22 mouse cellular contexts compared by ENCODE assay signal in the genomic region with DNA sequence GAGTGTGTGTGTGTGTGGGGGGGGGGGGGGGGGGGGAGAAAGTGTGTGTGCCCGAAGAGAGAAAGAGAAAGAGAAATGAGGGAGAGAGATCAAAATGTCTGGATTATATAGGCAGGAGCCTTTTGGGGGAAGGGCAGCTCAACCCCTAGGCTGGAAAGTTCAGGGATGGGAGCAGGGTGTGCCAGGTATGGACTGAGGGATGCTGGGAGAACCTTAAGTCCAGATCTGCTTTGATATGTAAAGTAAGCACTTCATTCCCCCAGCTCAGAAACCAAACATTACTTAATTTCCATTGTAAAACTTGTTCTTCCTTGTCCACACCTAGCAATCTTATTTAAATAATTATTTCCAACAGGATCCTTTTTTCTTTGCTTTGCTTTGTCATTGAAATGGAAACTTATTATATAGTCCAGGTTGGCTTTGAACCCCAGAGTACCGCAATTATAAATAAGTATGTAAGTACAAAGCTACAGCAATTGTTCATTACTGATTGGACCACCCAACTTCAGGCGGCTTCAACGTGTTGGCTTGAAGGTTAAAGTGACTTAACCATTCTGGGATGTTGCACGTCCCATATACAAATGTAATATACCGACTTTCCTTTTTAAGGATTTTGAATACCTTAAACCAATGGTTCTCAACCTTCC.
DNase-seq lines count a peak whose midpoint lies in the region; ATAC-seq and TF ChIP-seq lines count a peak whose summit lies in the region.
"Had no signal": no experiment of that assay in that cellular context is flagged by ENCODE, and none has a peak within 500 bp of the region (broad histone marks: within the 10 kb centered on the region; RNA-seq: fewer than 3 reads in every experiment).

No protein-coding gene starts in this region.

- peak; percentile 94 for DNase-seq in ES-CJ7 (ENCODE audit: low read depth, low spot score)
- peak; percentile 70 for DNase-seq in R1 (ENCODE audit: low read depth, low spot score)
- no peak for DNase-seq in heart, adult 2 months
- DNase-seq in midbrain, embryonic 14.5 days = no peak
- DNase-seq: adrenal gland, adult 8-10 months; adrenal gland, postnatal 14 days; adrenal gland, postnatal 36 days; cerebellum, adult 11-12 months; cerebellum, adult 2 months; cerebellum, adult 9-10 months; cerebellum, postnatal 10 days; cerebellum, postnatal 25 days; forebrain, postnatal 0 days had no signal

- intact Hi-C loops in heart, adult 2 months (cut with DNase I) = loop anchor here (10.0 kb wide), 2 partner anchors 116 to 124 kb away; no protein-coding TSS in a partner anchor

- TF ChIP-seq CTCF in ES-Bruce4 (IDR thresholded peaks at IDR 0.05; ENCODE audit: low read depth, low read length) = no peak
- TF ChIP-seq CTCF in heart, adult 2 months (IDR thresholded peaks at IDR 0.05) = no peak

- H3K27me3 ChIP-seq in ES-Bruce4 (ENCODE audit: control insufficient read depth, insufficient read depth, low read length, poor library complexity, severe bottlenecking) = no peaks in the 10 kb centered on the region
- no peaks in the 10 kb centered on the region for H3K27me3 ChIP-seq in heart, adult 2 months (ENCODE audit: control insufficient read depth, insufficient read depth, low read length)
- H3K27me3 ChIP-seq in midbrain, embryonic 14.5 days (ENCODE audit: control insufficient read depth, insufficient read depth, low read length) = no peaks in the 10 kb centered on the region
- H3K27me3 ChIP-seq in kidney, embryonic 16.5 days (ENCODE audit: insufficient read depth, low read length) = no peaks in the 10 kb centered on the region
- H3K27me3 ChIP-seq: forebrain, embryonic 13.5 days; forebrain, embryonic 15.5 days; Patski had no signal

- no peak for TF ChIP-seq POLR2A in ES-Bruce4 (IDR thresholded peaks at IDR 0.05; ENCODE audit: insufficient read depth, low read length)
- TF ChIP-seq POLR2A in heart, adult 2 months (IDR thresholded peaks at IDR 0.05; ENCODE audit: insufficient read depth, low read depth, low read length) = no peak

- H3K36me3 ChIP-seq in ES-Bruce4 (ENCODE audit: control insufficient read depth, insufficient read depth, low read length, poor library complexity, severe bottlenecking) = no peaks in the 10 kb centered on the region
- H3K36me3 ChIP-seq in heart, adult 2 months (ENCODE audit: control insufficient read depth, insufficient read depth, low read length) = no peaks in the 10 kb centered on the region
- H3K36me3 ChIP-seq in midbrain, embryonic 14.5 days (ENCODE audit: control insufficient read depth, insufficient read depth, low read length) = no peaks in the 10 kb centered on the region
- no peaks in the 10 kb centered on the region for H3K36me3 ChIP-seq in kidney, embryonic 16.5 days (ENCODE audit: insufficient read depth, low read length)
- H3K36me3 ChIP-seq: embryonic facial prominence, embryonic 10.5 days; embryonic facial prominence, embryonic 12.5 days; forebrain, embryonic 15.5 days had no signal

- ATAC-seq in midbrain, embryonic 14.5 days (ENCODE audit: low FRiP score, low TSS enrichment) = no peak
- no peak for ATAC-seq in kidney, embryonic 16.5 days (ENCODE audit: low FRiP score, low TSS enrichment)
- ATAC-seq: activated CD4-positive, CD25-positive, alpha-beta regulatory T cell, adult 4 months; forebrain, embryonic 13.5 days; forebrain, embryonic 15.5 days; forebrain, postnatal 0 days; Patski had no signal

- no peaks in the 10 kb centered on the region for H3K9me3 ChIP-seq in ES-Bruce4 (replicated peaks; ENCODE audit: control insufficient read depth, insufficient read depth, low read length, poor library complexity, severe bottlenecking)
- H3K9me3 ChIP-seq in midbrain, embryonic 14.5 days (ENCODE audit: control insufficient read depth, low read length) = no peaks in the 10 kb centered on the region
- no peaks in the 10 kb centered on the region for H3K9me3 ChIP-seq in kidney, embryonic 16.5 days (ENCODE audit: low read length)
- H3K9me3 ChIP-seq: embryonic facial prominence, embryonic 10.5 days; embryonic facial prominence, embryonic 12.5 days; forebrain, embryonic 13.5 days; forebrain, embryonic 15.5 days; G1E had no signal

- no peak overlapping the region for H3K9ac ChIP-seq in ES-Bruce4 (ENCODE audit: low read depth, poor library complexity, severe bottlenecking)
- H3K9ac ChIP-seq in heart, adult 2 months (ENCODE audit: low read depth, low read length) = no peak overlapping the region
- H3K9ac ChIP-seq in midbrain, embryonic 14.5 days (replicated peaks; ENCODE audit: low read length) = no peak overlapping the region
- no peak overlapping the region for H3K9ac ChIP-seq in kidney, embryonic 16.5 days (replicated peaks; ENCODE audit: low read length)
- H3K9ac ChIP-seq: embryonic facial prominence, embryonic 12.5 days; forebrain, embryonic 13.5 days; forebrain, embryonic 15.5 days; forebrain, postnatal 0 days had no signal

- no peak overlapping the region for H3K4me2 ChIP-seq in midbrain, embryonic 14.5 days (ENCODE audit: low read length)
- no peak overlapping the region for H3K4me2 ChIP-seq in kidney, embryonic 16.5 days (replicated peaks; ENCODE audit: low read depth, low read length)
- H3K4me2 ChIP-seq: embryonic facial prominence, embryonic 12.5 days; forebrain, embryonic 13.5 days; forebrain, embryonic 15.5 days had no signal

- 85% methylated on average over 6 of the region's 6 CpGs for WGBS in heart, adult 2 months
- 86% methylated on average over 6 of the region's 6 CpGs for WGBS in midbrain, embryonic 14.5 days
- 93% methylated on average over 6 of the region's 6 CpGs for WGBS in kidney, embryonic 16.5 days

- no peaks in the 10 kb centered on the region for H3K79me2 ChIP-seq in heart, adult 2 months (replicated peaks; ENCODE audit: control insufficient read depth, insufficient read depth, low read length)

- H3K4me3 ChIP-seq in ES-Bruce4 (ENCODE audit: low read depth, low read length) = no peak overlapping the region
- no peak overlapping the region for H3K4me3 ChIP-seq in heart, adult 2 months
- H3K4me3 ChIP-seq in midbrain, embryonic 14.5 days (replicated peaks; ENCODE audit: low read depth, low read length) = no peak overlapping the region
- no peak overlapping the region for H3K4me3 ChIP-seq in kidney, embryonic 16.5 days (ENCODE audit: low read length)
- H3K4me3 ChIP-seq: embryonic facial prominence, embryonic 10.5 days; embryonic facial prominence, embryonic 12.5 days; forebrain, embryonic 13.5 days; forebrain, embryonic 15.5 days had no signal

- TF ChIP-seq EP300 in ES-Bruce4 (IDR thresholded peaks at IDR 0.05; ENCODE audit: insufficient read depth, low read depth, low read length) = peak; percentile 63; the same call in 1 of the 2 replicates
- no peak for TF ChIP-seq EP300 in heart, adult 2 months (IDR thresholded peaks at IDR 0.05; ENCODE audit: insufficient read depth, low read depth, low read length)

- peaks cover 2% of the 10 kb centered on the region for H3K4me1 ChIP-seq in ES-Bruce4 (ENCODE audit: control insufficient read depth, insufficient read depth, low read length)
- peaks cover 2% of the 10 kb centered on the region for H3K4me1 ChIP-seq in heart, adult 2 months (ENCODE audit: control insufficient read depth, insufficient read depth, low read length)
- H3K4me1 ChIP-seq in midbrain, embryonic 14.5 days (ENCODE audit: control insufficient read depth, insufficient read depth, low read length) = peaks cover 14% of the 10 kb centered on the region; the same call in 1 of the 2 replicates
- H3K4me1 ChIP-seq in kidney, embryonic 16.5 days (ENCODE audit: insufficient read depth, low read length) = peaks cover 13% of the 10 kb centered on the region; the same call in 1 of the 2 replicates

- no peak overlapping the region for H3K27ac ChIP-seq in ES-Bruce4 (ENCODE audit: insufficient read depth, low read length)
- no peak overlapping the region for H3K27ac ChIP-seq in heart, adult 2 months
- no peak overlapping the region for H3K27ac ChIP-seq in midbrain, embryonic 14.5 days (replicated peaks; ENCODE audit: low read depth, low read length)
- no peak overlapping the region for H3K27ac ChIP-seq in kidney, embryonic 16.5 days (ENCODE audit: low read length)
- H3K27ac ChIP-seq: embryonic facial prominence, embryonic 10.5 days; embryonic facial prominence, embryonic 12.5 days; forebrain, embryonic 13.5 days; forebrain, embryonic 15.5 days had no signal

Comparison
In these comparisons a context has a peak if more than half of its experiments do, and no peak if none do; other contexts are left out.
1. DNase-seq: peak in ES-CJ7 (single experiment) and R1 (single experiment); none in heart, adult 2 months (0 of 2) and midbrain, embryonic 14.5 days (single experiment).